Mouse (Mus musculus): ENCODE measurements at regions not wholly inside any gene's neighbourhood (a gene's known extent, or its start where the extent isn't known, plus 50 kb on each side); places are given as distances from the start of the nearest gene placed in this dataset.

GRCm38 (mm10) chr5:107035376-107035775 is 71.3 kb downstream of the Cdc7 start:
- no peak for ATAC-seq (replicated peaks; ENCODE audit: low FRiP score, low TSS enrichment, poor library complexity, severe bottlenecking)

GRCm38 (mm10) chr5:107035782-107036181 is 71.7 kb downstream of the Cdc7 start:
- no peak for ATAC-seq (replicated peaks; ENCODE audit: low FRiP score, low TSS enrichment, poor library complexity, severe bottlenecking)

GRCm38 (mm10) chr5:107036475-107036874 is 72.4 kb downstream of the Cdc7 start:
- no peak for ATAC-seq (replicated peaks; ENCODE audit: low FRiP score, low TSS enrichment, poor library complexity, severe bottlenecking)

- ATAC-seq (replicated peaks; ENCODE audit: low FRiP score, low TSS enrichment, poor library complexity, severe bottlenecking), result no peak
Observed at GRCm38 (mm10) chr5:107037087-107037486, 73.0 kb downstream of the Cdc7 start.

- peak; percentile 54; the same call in 1 of the 2 replicates for ATAC-seq (replicated peaks; ENCODE audit: low FRiP score, low TSS enrichment, poor library complexity, severe bottlenecking)
Observed at GRCm38 (mm10) chr5:107039340-107039739, 75.2 kb downstream of the Cdc7 start.

- ATAC-seq (replicated peaks; ENCODE audit: low FRiP score, low TSS enrichment, poor library complexity, severe bottlenecking), result no peak
Observed at GRCm38 (mm10) chr5:107039956-107040355, 75.8 kb downstream of the Cdc7 start.

GRCm38 (mm10) chr5:107040489-107040888 is 76.4 kb downstream of the Cdc7 start:
- ATAC-seq (replicated peaks; ENCODE audit: low FRiP score, low TSS enrichment, poor library complexity, severe bottlenecking), result no peak

- no peak for ATAC-seq (replicated peaks; ENCODE audit: low FRiP score, low TSS enrichment, poor library complexity, severe bottlenecking)
Observed at GRCm38 (mm10) chr5:107045163-107045562, 81.0 kb downstream of the Cdc7 start.

GRCm38 (mm10) chr5:107046501-107046931 is 82.4 kb downstream of the Cdc7 start:
- no peak for ATAC-seq (replicated peaks; ENCODE audit: low FRiP score, low TSS enrichment, poor library complexity, severe bottlenecking)

GRCm38 (mm10) chr5:107048607-107049006 is 84.5 kb downstream of the Cdc7 start:
- ATAC-seq (replicated peaks; ENCODE audit: low FRiP score, low TSS enrichment, poor library complexity, severe bottlenecking), result no peak

- no peak for ATAC-seq (replicated peaks; ENCODE audit: low FRiP score, low TSS enrichment, poor library complexity, severe bottlenecking)
Observed at GRCm38 (mm10) chr5:107050076-107050475, 86.0 kb downstream of the Cdc7 start.

- ATAC-seq (replicated peaks; ENCODE audit: low FRiP score, low TSS enrichment, poor library complexity, severe bottlenecking), result no peak
Observed at GRCm38 (mm10) chr5:107051868-107052267, 87.7 kb downstream of the Cdc7 start.

- peak; percentile 48 for ATAC-seq (replicated peaks; ENCODE audit: low FRiP score, low TSS enrichment, poor library complexity, severe bottlenecking)
Observed at GRCm38 (mm10) chr5:107054900-107055452, 90.9 kb downstream of the Cdc7 start.

GRCm38 (mm10) chr5:107055455-107055854 is 91.3 kb downstream of the Cdc7 start:
- ATAC-seq (replicated peaks; ENCODE audit: low FRiP score, low TSS enrichment, poor library complexity, severe bottlenecking), result 0 out of 2 replicates have a peak, but pooled peaks have one; percentile 32
